Mouse (Mus musculus): ENCODE results near the gene Dusp15. TPM values are rescaled to one million over a fixed set of nuclear protein-coding genes. Genes with fewer than 3 reads are reported as not detected.

Gene Dusp15
- polyA plus RNA-seq, 1 experiment: 1.0 TPM

GRCm38 (mm10) chr2:152896926-152897325 is 54.6 kb downstream of the Dusp15 start:
- H3K36me3 ChIP-seq (replicated peaks; ENCODE audit: low read length): peaks cover 64% of the 10 kb centered on the region
- TF ChIP-seq FLI1 (IDR thresholded peaks at IDR 0.05; ENCODE audit: low read length): no peak
- TF ChIP-seq GATA1 (IDR thresholded peaks at IDR 0.05; ENCODE audit: borderline replicate concordance, low read length): no peak

GRCm38 (mm10) chr2:152895834-152896233 is 55.7 kb downstream of the Dusp15 start:
- H3K27me3 ChIP-seq (replicated peaks): peaks cover 3% of the 10 kb centered on the region
- H3K4me1 ChIP-seq: no peaks in the 10 kb centered on the region; the same call in 1 of the 2 replicates
- no peak overlapping the region for H3K4me3 ChIP-seq (replicated peaks)
- H3K9me3 ChIP-seq: no peaks in the 10 kb centered on the region
- TF ChIP-seq FLI1 (IDR thresholded peaks at IDR 0.05; ENCODE audit: low read length) (no peak), GATA1 (IDR thresholded peaks at IDR 0.05; ENCODE audit: borderline replicate concordance, low read length) (no peak)
- H3K36me3 ChIP-seq (replicated peaks; ENCODE audit: low read length): peaks cover 74% of the 10 kb centered on the region

More at GRCm38 (mm10) chr2:152896926-152897325, 54.6 kb downstream of the Dusp15 start:
- Histone ChIP-seq H3K9me3 (no peaks in the 10 kb centered on the region), H3K4me3 (replicated peaks) (no peak overlapping the region), H3K4me1 (peaks cover 10% of the 10 kb centered on the region; the same call in 1 of the 2 replicates), H3K27me3 (replicated peaks) (peaks cover 12% of the 10 kb centered on the region)

Other genes with a start within 250 kb of the Dusp15 start
- 9.3 and 45.9 TPM in 2 replicates for gene Id1, start 215.4 kb downstream of the Dusp15 start, polyA plus RNA-seq (2012; ENCODE audit: insufficient read depth, low replicate concordance)
- 2.8 TPM in 1 of 2 replicates, not detected in the other for gene Cox4i2, start 197.5 kb downstream of the Dusp15 start, polyA plus RNA-seq (2012; ENCODE audit: insufficient read depth, low replicate concordance)
- gene Bcl2l1, start 120.0 kb downstream of the Dusp15 start, polyA plus RNA-seq (2012; ENCODE audit: insufficient read depth, low replicate concordance): 498 and 1,222 TPM in 2 replicates
- gene Tpx2, start 103.7 kb downstream of the Dusp15 start, polyA plus RNA-seq (2012; ENCODE audit: insufficient read depth, low replicate concordance): 1.1 and 10.4 TPM in 2 replicates
- gene Mylk2, start 40.3 kb downstream of the Dusp15 start, polyA plus RNA-seq (2012; ENCODE audit: insufficient read depth, low replicate concordance): 0.15 TPM in 1 of 2 replicates, not detected in the other
- gene Foxs1, start 18.5 kb downstream of the Dusp15 start, polyA plus RNA-seq (2012; ENCODE audit: insufficient read depth, low replicate concordance): 3.2 and 4.6 TPM in 2 replicates
- 0.22 TPM in 1 of 2 replicates, not detected in the other for gene Ttll9, start 10.8 kb upstream of the Dusp15 start, polyA plus RNA-seq (2012; ENCODE audit: insufficient read depth, low replicate concordance)
- gene Pdrg1, start 63.7 kb upstream of the Dusp15 start, polyA plus RNA-seq (2012; ENCODE audit: insufficient read depth, low replicate concordance): 9.7 and 47.3 TPM in 2 replicates
- gene Xkr7, start 80.2 kb upstream of the Dusp15 start, polyA plus RNA-seq (2012; ENCODE audit: insufficient read depth, low replicate concordance): not detected in 2 replicates
- gene Ccm2l, start 114.3 kb upstream of the Dusp15 start, polyA plus RNA-seq (2012; ENCODE audit: insufficient read depth, low replicate concordance): not detected in 2 replicates
- gene Hck, start 156.8 kb upstream of the Dusp15 start, polyA plus RNA-seq (2012; ENCODE audit: insufficient read depth, low replicate concordance): 1.9 and 8.1 TPM in 2 replicates
- 23.8 and 32.4 TPM in 2 replicates for gene Tm9sf4, start 209.6 kb upstream of the Dusp15 start, polyA plus RNA-seq (2012; ENCODE audit: insufficient read depth, low replicate concordance)